Mouse (Mus musculus) E14TG2a.4 (cell line): Measurements from ENCODE around the gene Myh9.

Experiments used
- H3K27me3 ChIP-seq: 2 replicates; pipeline ENCODE4 v1.6.1; 2014; ENCODE audit warnings: low read length, control low read depth; ENCODE audit not compliant: insufficient read depth
- H3K36me3 ChIP-seq: 2 replicates; pipeline ENCODE4 v1.6.1; 2014; ENCODE audit warnings: low read length, control low read depth; ENCODE audit not compliant: insufficient read depth
- H3K4me1 ChIP-seq: replicated peaks from 2 replicates; pipeline ENCODE4 v1.6.1; 2014; ENCODE audit warnings: low read depth, low read length, control low read depth
- H3K4me3 ChIP-seq: replicated peaks from 2 replicates; pipeline ENCODE4 v1.5.1; 2014; ENCODE audit warnings: mild to moderate bottlenecking, low read length
- H3K9me3 ChIP-seq: 2 replicates; pipeline ENCODE4 v1.6.1; 2014; ENCODE audit warnings: low read length, control low read depth
- CTCF ChIP-seq: conservative IDR thresholded peaks from 2 replicates; pipeline ENCODE4 v1.5.1; 2014; ENCODE audit warnings: low read length
- NANOG ChIP-seq: IDR thresholded peaks from 2 replicates; pipeline ENCODE4 v1.6.1; 2014; ENCODE audit warnings: borderline replicate concordance, low read length, mixed read lengths
- POU5F1 ChIP-seq: IDR thresholded peaks from 2 replicates; pipeline ENCODE4 v1.6.1; 2014; ENCODE audit warnings: low read length, borderline replicate concordance

Gene Myh9

DNA sequence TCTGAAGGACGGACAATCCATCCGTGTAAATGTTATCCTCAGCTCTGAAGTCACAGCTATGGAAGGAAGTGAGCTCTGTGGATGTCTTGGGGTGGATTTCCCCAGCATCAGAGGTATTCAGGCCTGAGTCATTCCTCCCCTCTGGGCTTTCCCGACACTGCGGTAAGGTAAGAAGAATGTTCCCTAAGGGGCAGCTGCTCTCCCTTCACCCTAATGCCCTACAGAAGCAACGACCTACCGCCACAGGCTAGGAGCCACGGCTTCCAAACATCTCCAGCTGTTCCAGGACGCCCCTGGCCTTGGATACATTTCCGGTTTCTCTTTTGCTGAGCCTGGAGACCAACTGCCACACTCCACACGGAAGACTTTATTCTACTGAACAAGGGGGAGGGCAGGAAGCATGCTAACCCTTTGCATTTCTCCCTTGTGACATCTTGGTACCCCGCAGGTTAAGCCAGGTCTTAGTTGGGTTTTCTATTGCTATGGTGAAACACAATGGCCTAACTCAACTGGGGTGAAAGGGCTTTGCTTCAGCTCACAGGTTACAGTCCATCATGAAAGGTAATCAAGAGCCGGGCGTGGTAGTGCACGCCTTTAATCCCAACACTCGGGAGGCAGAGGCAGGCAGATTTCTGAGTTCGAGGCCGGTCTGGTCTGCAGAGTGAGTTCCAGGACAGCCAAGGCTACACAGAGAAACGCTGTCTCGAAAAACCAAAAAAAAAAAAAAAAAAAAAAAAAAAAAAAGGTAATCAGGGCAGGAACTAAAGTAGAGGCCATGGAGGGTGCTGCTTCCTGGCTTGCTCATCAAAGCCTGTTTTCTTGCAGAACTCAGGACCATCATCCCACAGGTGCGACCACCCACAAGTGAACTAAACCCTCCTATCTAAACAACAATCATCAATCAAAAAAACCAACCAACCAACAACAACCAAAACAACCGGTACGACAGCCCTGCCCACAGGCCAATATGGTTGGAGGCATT, 21.3 kb upstream of the Myh9 start:
- Histone ChIP-seq H3K4me3 (peak overlapping the region; percentile 57), H3K36me3 (no peaks in the 10 kb centered on the region), H3K9me3 (no peaks in the 10 kb centered on the region), H3K27me3 (no peaks in the 10 kb centered on the region), H3K4me1 (peaks cover 69% of the 10 kb centered on the region)
- no peak for TF ChIP-seq POU5F1
- TF ChIP-seq CTCF, result no peak
- no peak for TF ChIP-seq NANOG

DNA sequence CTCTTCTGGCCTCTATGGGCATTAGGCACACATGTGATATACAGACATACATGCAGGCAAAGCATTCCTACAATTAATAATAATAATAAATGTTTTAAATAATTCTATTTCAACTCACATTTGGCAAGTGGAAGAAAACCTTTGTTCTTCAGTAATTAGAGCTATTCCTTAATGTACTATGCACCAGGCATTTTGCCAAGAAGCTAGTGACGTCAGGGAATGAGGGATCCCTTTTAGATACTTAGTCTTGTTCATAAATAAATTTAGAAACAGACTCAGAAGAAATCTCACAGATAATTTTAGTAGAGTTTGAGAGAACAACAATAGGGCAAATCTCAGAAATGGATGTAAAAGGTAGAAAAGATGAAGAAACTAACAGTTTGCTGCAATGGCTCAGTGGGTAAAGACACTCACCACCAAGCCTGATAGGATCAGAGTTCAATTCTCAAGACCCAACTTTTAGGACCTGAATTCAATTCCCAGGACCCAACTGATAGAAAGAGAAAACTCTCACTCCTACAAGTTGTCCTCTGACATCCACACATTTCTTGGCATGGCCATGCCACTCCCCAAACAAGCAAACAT, 18.2 kb upstream of the Myh9 start:
- H3K36me3 ChIP-seq, result no peaks in the 10 kb centered on the region
- no peak overlapping the region for H3K4me3 ChIP-seq
- TF ChIP-seq NANOG (no peak), POU5F1 (no peak), CTCF (no peak)
- H3K27me3 ChIP-seq, result no peaks in the 10 kb centered on the region
- H3K9me3 ChIP-seq, result no peaks in the 10 kb centered on the region
- peaks cover 70% of the 10 kb centered on the region for H3K4me1 ChIP-seq

DNA sequence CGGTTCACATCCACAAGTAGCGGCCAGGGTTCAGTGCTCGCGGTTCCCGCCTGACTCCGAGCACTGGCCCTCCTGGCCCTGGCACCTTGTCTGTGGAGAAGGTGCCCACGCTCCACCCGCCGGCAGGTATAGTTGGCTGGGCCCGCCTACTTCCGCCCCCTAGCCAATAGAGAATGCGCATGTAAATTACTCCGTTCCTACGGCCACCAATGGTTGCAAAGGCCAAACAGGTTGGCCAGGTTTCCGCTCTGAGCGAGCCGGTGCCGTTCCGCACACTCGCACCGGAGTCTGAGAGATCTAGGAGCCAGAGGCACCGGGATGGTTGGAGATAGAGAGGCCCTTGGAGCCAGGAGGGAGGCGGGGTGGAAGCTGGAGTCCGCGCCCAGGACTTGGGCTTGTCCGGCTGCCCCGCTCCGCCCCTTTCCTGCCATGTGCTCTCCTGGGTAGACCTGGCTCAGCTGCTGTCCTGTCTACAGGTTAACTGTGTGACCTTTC, 15.7 kb upstream of the Myh9 start:
- Histone ChIP-seq H3K4me1 (peaks cover 55% of the 10 kb centered on the region), H3K9me3 (no peaks in the 10 kb centered on the region), H3K36me3 (no peaks in the 10 kb centered on the region), H3K4me3 (peak overlapping the region; percentile 83), H3K27me3 (no peaks in the 10 kb centered on the region)
- no peak for TF ChIP-seq CTCF
- no peak for TF ChIP-seq NANOG
- TF ChIP-seq POU5F1, result no peak

DNA sequence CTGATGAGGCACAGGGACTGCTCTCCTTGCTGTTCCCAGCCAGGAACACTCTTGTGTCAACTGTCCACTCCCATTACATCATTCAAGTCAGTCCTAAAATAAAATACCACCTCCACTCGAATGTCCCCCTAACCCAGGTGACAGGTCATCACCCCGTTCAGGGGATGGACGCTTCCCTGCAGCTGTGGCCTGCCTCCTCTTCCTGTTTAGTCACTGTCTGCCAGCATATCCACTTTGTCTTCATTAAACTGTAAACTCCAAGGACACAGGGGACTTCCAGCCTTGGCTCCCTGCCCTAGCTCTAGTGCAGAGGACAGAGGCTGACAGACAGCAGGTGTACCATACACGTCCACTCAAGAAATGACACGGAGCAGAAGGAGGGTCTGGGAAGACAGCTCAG, 14.6 kb upstream of the Myh9 start:
- Histone ChIP-seq H3K4me1 (peaks cover 61% of the 10 kb centered on the region), H3K27me3 (no peaks in the 10 kb centered on the region), H3K4me3 (peak overlapping the region; percentile 83; the same call in 1 of the 2 replicates), H3K9me3 (no peaks in the 10 kb centered on the region), H3K36me3 (no peaks in the 10 kb centered on the region)
- TF ChIP-seq POU5F1 (no peak), NANOG (no peak), CTCF (no peak)

DNA sequence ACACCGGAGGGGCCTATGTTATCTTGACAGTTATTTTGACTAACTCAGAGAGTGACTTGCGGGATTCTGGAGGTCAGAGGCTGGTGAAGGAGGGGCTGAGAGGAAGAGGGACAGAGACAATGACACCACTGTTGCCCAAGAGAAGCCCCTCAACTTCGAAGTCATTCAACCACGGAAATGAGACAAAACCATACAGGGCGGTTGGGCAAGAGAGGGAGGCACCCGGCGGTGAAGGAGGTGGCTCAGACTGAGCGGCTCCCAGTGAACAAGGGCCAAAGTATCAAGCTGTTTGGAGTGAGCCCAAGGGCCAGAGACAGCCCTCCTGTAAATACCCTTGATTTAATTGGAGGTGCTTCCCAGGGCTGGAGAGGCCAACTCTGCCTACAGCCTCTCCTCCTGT, 13.3 kb upstream of the Myh9 start:
- Histone ChIP-seq H3K4me3 (no peak overlapping the region), H3K4me1 (peaks cover 73% of the 10 kb centered on the region), H3K9me3 (no peaks in the 10 kb centered on the region), H3K27me3 (no peaks in the 10 kb centered on the region), H3K36me3 (no peaks in the 10 kb centered on the region)
- TF ChIP-seq NANOG (no peak), CTCF (no peak), POU5F1 (no peak)

DNA sequence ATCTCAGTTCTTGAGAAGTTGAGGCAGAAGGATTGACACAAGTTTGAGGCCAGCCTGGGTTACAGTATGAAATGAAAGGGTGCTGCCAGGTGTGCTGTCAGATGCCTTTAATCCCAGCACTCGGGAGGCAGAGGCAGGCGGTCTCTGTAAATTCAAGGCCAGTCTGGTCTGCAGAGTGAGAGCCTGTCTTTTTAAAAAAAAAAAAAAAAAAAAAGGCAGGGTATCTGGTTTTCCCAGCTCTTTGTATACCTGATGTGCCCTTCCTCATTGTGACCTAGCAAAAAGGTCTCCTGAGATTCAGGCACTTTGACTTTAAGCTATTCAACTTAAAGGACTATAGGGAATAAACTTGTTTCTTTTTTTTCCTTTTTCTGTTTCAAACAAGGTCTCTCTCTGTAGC, 10.0 kb upstream of the Myh9 start:
- H3K9me3 ChIP-seq, result no peaks in the 10 kb centered on the region
- TF ChIP-seq NANOG (no peak), POU5F1 (no peak), CTCF (no peak)
- H3K4me3 ChIP-seq, result no peak overlapping the region
- H3K36me3 ChIP-seq, result no peaks in the 10 kb centered on the region
- no peaks in the 10 kb centered on the region for H3K27me3 ChIP-seq
- peaks cover 80% of the 10 kb centered on the region for H3K4me1 ChIP-seq

DNA sequence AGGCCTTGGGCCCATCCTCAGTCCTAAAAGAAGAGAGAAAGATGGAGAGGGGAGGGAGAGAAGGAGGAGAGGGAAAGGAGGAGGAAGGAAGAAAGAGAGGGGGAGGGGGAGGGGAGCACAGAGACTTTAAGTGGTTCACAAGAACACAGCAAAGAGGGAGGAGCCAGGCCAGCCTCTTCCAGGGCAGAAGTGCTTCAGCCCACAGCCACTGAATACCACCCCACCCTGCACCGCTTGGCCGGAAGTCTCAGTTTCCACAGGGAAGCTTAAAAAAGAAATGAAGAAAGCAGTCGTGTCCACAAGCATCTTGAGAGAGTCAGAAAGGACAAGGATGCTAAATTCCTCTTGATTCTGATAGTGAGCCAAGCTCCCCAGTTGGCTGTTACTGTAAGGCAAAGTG, 9.2 kb upstream of the Myh9 start:
- TF ChIP-seq NANOG, result no peak
- Histone ChIP-seq H3K4me1 (peaks cover 80% of the 10 kb centered on the region), H3K4me3 (no peak overlapping the region; the same call in 1 of the 2 replicates), H3K27me3 (no peaks in the 10 kb centered on the region), H3K36me3 (no peaks in the 10 kb centered on the region), H3K9me3 (no peaks in the 10 kb centered on the region)

DNA sequence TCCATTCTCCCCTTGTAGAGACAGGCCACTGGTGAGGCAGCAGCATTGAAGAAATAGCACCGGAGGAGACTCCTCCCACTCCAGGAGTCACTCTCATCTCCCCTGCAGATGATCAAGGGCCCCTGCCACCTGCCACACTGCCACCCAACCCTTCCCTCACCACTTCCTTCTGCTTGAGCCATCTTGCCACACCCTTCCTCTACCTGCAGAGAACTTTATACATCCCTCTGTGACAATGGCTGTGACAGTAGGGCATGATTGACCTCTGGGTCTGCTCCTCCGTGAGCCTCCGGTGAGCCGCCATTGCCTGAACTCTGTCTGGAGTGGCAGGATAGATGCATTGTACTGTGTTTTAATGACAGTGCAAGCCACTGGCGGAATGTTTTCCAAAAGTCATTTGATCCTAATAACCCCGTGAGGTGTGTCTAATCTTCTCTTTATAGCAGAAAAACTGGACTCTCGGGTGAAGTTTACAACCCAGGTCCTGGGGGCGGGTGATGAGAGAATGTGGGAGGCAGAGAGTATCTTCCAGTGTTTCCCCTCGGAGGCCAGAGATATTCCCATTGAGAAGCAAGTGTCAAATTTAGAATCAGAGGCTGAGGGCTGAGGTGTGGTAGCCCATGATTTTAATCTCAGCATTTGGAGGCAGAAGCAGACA, 7.7 kb upstream of the Myh9 start:
- TF ChIP-seq CTCF (no peak), POU5F1 (no peak), NANOG (no peak)
- Histone ChIP-seq H3K4me1 (peaks cover 77% of the 10 kb centered on the region), H3K36me3 (no peaks in the 10 kb centered on the region), H3K4me3 (peak overlapping the region; percentile 51), H3K9me3 (no peaks in the 10 kb centered on the region), H3K27me3 (no peaks in the 10 kb centered on the region)
